Mouse (Mus musculus): ENCODE results near the gene 1700057G04Rik.

Gene 1700057G04Rik

GRCm38 (mm10) chr9:92309077-92309476, at the start of gene 1700057G04Rik:
Gene 1700057G04Rik (plus strand): TSS chr9:92309377.
- DNase-seq (ENCODE audit: low read depth, low spot score): no peak

- peak; percentile 99 for DNase-seq (ENCODE audit: low read depth, low spot score)
Measured at GRCm38 (mm10) chr9:92260481-92261159, 48.6 kb upstream of the 1700057G04Rik start.

- DNase-seq (ENCODE audit: low read depth, low spot score): no peak
Measured at GRCm38 (mm10) chr9:92265719-92266118, 43.5 kb upstream of the 1700057G04Rik start.

GRCm38 (mm10) chr9:92266558-92267171, 42.5 kb upstream of the 1700057G04Rik start:
- DNase-seq (ENCODE audit: low read depth, low spot score): no peak

GRCm38 (mm10) chr9:92267732-92268131, 41.4 kb upstream of the 1700057G04Rik start:
- no peak for DNase-seq (ENCODE audit: low read depth, low spot score)

GRCm38 (mm10) chr9:92269829-92270404, 39.3 kb upstream of the 1700057G04Rik start:
- DNase-seq (ENCODE audit: low read depth, low spot score): no peak

- DNase-seq (ENCODE audit: low read depth, low spot score): peak; percentile 73
Measured at GRCm38 (mm10) chr9:92270927-92271326, 38.2 kb upstream of the 1700057G04Rik start.

GRCm38 (mm10) chr9:92272650-92273049, 36.5 kb upstream of the 1700057G04Rik start:
- DNase-seq (ENCODE audit: low read depth, low spot score): no peak

GRCm38 (mm10) chr9:92273271-92273670, 35.9 kb upstream of the 1700057G04Rik start:
- DNase-seq (ENCODE audit: low read depth, low spot score): no peak

- DNase-seq (ENCODE audit: low read depth, low spot score): no peak
Measured at GRCm38 (mm10) chr9:92273956-92274762, 35.0 kb upstream of the 1700057G04Rik start.

GRCm38 (mm10) chr9:92275486-92276207, 33.5 kb upstream of the 1700057G04Rik start, which contains the start of gene Plscr2:
Gene Plscr2 (plus strand): TSS chr9:92275602.
- peak; percentile 83 for DNase-seq (ENCODE audit: low read depth, low spot score)

GRCm38 (mm10) chr9:92276360-92276759, 32.8 kb upstream of the 1700057G04Rik start:
- DNase-seq (ENCODE audit: low read depth, low spot score): no peak

GRCm38 (mm10) chr9:92280048-92280447, 29.1 kb upstream of the 1700057G04Rik start:
- no peak for DNase-seq (ENCODE audit: low read depth, low spot score)

- no peak for DNase-seq (ENCODE audit: low read depth, low spot score)
Measured at GRCm38 (mm10) chr9:92282563-92283171, 26.5 kb upstream of the 1700057G04Rik start.

GRCm38 (mm10) chr9:92289675-92290074, 19.5 kb upstream of the 1700057G04Rik start:
- DNase-seq (ENCODE audit: low read depth, low spot score): no peak

GRCm38 (mm10) chr9:92292169-92292568, 17.0 kb upstream of the 1700057G04Rik start:
- DNase-seq (ENCODE audit: low read depth, low spot score): no peak

GRCm38 (mm10) chr9:92292922-92293321, 16.3 kb upstream of the 1700057G04Rik start:
- no peak for DNase-seq (ENCODE audit: low read depth, low spot score)

- no peak for DNase-seq (ENCODE audit: low read depth, low spot score)
Measured at GRCm38 (mm10) chr9:92293560-92294548, 15.3 kb upstream of the 1700057G04Rik start.

- no peak for DNase-seq (ENCODE audit: low read depth, low spot score)
Measured at GRCm38 (mm10) chr9:92298288-92298687, 10.9 kb upstream of the 1700057G04Rik start.

GRCm38 (mm10) chr9:92301213-92301612, 8.0 kb upstream of the 1700057G04Rik start:
- DNase-seq (ENCODE audit: low read depth, low spot score): no peak
